Mouse (Mus musculus): ENCODE results near the gene D130043K22Rik.

DNA sequence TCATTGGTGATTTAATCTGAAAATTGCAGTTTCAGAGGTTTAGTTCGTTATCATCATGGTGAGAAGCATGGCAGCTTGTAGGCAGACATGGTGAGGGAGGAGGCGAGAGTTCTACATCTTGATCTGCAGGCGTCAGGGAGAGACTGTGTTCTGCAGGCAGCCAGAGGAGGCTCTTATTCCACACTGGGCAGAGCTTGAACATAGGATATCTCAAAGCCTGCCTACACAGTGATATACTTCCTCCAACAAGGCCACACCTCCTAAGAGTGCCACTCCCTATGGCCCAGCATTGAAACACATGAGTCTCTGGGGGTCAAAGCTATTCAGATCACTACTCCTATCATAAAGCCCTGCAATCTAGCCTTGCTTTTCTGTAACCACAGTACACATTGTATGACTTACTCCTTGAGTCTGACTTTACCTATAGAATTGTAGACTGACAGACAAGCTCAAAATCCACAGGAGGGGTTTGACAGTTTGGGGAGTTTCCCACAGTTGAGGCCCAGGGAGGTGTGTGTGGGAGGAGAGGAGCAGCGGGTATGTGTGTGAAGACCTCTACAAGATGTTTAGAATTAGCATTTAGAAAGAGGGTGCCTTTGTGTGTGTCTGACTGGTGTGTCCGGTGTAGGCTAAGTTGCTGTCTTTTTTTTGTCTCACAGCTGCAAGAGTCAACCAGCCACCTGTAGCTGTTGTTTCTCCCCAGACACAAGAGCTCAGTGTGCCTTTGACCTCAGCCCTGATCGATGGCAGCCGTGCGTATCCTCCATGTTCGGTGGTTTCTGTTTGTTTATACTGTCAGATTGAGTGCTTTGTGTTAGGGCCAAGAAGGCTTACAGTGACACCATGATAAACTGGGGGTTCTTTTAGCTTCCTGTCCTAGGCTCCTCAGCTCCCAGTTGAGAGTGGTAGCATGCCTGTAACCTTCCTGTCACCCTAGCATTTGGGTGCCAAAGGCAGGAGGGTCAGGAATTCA, 21.8 kb downstream of the D130043K22Rik start:
- TF ChIP-seq CTCF (IDR thresholded peaks at IDR 0.05; ENCODE audit: low read depth): no peak
- no peak for TF ChIP-seq EP300 (IDR thresholded peaks at IDR 0.05; ENCODE audit: low read depth)

All from liver, embryonic 14.5 days (tissue).